Mouse (Mus musculus): ENCODE data around the gene Ing4.
"Not testable (repeated sequence)": the region's sequence is repeated elsewhere in the genome, so short reads cannot be mapped to it uniquely, and the experiment has no call there.

Gene Ing4

GRCm38 (mm10) chr6:125041047-125041446, 1.5 kb downstream of the Ing4 start:
- no peak for DNase-seq (ENCODE audit: low spot score in 2 of 2)

DNA sequence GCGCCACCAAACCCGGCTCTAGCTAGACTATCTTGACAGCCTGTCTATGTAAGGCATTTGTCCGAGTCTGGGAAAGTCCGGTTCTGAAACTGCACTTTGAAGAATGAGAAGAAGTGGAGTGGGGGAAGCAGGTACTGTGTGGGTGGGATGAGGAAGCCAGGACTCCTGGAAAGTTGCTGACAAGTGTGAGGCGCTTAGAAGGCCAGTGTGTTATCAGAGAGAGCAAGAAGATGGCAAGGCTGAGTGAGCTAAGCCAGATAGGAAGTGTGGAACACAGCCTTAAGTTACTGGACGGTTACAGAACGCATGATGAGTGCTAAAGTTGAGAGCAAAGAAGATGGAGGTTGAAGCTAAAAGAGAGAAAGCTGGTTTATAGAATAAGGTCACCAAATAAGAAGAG, 2.5 kb downstream of the Ing4 start:
- DNase-seq (ENCODE audit: low spot score in 2 of 2): no peak

GRCm38 (mm10) chr6:125046691-125047090, 7.1 kb downstream of the Ing4 start:
- DNase-seq (ENCODE audit: low spot score in 2 of 2): peak; percentile 82 to 87

DNA sequence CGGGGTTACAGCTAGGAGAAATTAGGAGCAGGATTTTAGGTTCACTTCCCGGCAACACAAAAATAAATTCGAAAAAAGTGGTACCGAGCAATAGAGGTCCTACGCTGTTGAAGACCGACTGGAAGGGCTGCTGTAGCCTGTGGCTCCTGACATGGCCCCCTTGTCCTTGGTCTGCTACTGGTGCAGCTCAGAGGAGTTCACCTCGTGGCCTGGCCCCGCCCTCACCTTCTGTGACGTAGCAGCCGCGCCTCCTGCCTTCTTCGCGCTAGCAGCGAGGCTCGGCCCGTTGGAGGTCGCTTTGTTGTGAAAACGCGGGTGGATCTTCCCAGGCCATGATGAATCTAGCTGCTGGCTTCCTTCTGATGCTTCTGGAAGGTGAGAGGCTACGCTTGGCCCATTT, 10.1 kb downstream of the Ing4 start, which contains the start of gene Acrbp:
Acrbp (plus strand) TSS at position 12 of the 400 bp plus-strand sequence.
- no peak for DNase-seq (ENCODE audit: low spot score in 2 of 2)

DNA sequence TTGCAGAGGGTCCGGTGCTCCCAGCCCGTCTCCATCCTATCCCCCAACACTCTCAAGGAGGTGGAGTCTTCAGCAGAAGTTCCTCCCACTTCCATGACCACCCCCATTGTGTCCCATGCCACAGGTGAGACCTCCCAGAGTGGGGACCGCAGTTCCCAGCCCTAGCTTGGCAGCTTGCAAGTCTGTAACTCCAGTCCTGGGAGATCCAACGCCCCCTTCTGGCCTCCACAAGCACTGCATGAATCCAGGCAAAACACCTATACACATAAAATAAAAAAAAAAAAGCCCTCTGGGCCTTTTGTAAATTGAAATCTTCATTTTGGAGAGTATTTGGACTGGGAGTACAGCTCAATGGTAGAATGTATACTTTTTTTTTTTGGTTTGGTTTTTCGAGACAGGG, 11.7 kb downstream of the Ing4 start:
- no peak for DNase-seq (ENCODE audit: low spot score in 2 of 2)

DNA sequence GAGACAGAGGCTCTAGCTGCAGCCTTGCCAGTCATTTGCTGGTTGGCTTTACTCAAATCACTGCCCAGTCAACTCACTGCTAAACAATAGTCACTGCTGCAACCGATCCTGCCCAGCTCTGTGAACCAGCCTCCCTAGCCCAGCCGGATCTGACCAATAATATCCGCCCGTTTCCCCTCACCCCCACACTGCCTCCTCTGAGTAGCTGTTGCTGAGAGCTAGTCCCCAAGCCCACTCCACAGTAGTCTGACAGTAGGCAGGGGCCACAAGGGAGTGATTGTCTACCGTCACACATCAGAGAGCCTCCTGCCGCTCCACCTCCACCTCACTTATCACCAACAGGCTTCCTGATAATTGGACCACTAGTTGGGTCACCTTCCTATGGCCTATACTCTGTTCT, 21.9 kb downstream of the Ing4 start:
- no peak for DNase-seq (ENCODE audit: low spot score in 2 of 2)

DNA sequence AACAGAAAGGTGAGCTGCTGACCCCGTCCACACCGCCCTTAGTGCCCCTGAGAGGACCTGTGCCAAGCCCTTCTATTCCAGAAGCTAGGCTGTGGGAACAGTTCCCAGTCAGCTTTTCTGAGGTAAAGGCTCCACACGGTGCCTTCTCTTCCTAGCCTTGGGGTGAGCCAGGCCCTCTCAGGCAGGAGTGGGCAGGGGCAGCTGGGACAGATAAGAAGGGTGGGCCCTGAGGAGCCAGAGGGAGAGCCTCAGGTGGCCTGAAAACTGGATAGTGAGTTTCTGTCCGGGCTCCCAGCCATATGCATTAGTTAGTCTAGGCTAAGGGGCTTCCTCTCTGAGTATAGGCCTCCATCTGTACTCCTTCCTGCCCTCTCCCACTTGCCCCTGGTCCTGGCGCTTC, 23.0 kb downstream of the Ing4 start:
- DNase-seq (ENCODE audit: low spot score in 2 of 2): no peak

- DNase-seq (ENCODE audit: low spot score in 2 of 2): no peak
These were observed 24.3 kb downstream of the Ing4 start for GRCm38 (mm10) chr6:125063906-125064305.

GRCm38 (mm10) chr6:125065223-125065622, 25.7 kb downstream of the Ing4 start:
- not testable (repeated sequence) for DNase-seq (ENCODE audit: low spot score in 2 of 2)

DNA sequence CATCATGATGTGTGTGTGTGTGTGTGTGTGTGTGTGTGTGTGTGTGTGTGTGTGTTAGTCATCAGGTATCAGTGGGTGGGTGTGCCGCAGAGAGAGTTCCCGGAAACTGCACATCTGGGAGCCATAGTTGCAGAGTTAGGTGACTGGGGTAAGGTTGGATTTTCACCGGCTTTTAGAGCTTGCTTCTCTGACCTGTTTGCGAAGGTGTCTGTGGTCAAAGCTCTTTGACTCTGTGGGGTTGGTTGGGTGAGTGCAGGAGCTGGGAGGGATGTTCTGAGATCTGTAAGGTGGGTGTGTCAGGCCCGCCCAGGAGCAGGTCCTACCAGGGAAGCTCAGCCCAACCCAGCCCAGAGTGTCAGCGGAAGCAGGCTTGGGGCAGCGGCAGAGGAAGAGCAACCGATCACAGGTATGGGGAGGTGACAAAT, 28.0 kb downstream of the Ing4 start, which contains the start of gene Lpar5:
Lpar5 (plus strand) TSS at position 350 of the 425 bp plus-strand sequence.
- DNase-seq (ENCODE audit: low spot score in 2 of 2): no peak

DNA sequence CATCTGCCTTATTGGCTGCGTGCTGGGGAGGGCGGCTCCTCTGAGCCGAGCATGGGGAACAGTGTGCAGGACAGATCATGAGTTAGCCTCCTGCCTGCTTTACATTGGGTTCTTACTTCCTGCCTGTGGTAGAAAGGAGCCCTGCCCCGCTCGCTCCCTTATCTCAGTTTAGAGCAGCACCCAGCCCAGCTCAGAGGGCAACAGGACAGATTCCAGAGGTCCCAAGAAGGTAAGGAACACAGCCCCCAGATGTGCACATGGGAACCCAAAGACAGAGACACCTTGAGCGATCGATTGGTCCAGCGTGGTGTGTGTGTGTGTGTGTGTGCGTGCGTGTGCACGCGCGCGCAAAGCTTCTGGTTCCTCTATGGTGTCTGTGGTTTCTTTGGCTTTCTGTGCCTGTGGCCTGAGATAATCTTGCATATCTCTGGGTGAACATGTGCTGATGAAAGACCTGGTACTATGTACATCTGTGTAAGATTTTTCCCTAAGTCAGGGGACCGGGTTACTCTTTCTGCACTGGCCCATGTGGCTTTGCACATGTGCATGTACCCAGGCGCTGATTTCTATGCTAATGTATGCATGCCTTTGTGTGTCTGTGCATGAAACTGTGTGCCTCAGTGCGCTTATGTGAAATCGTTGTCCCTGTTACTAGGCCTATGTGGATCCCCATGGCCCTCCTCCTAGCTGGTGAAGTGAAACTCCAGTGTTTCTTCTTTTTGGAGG, 31.8 kb downstream of the Ing4 start:
- no peak for DNase-seq (ENCODE audit: low spot score in 2 of 2)

DNA sequence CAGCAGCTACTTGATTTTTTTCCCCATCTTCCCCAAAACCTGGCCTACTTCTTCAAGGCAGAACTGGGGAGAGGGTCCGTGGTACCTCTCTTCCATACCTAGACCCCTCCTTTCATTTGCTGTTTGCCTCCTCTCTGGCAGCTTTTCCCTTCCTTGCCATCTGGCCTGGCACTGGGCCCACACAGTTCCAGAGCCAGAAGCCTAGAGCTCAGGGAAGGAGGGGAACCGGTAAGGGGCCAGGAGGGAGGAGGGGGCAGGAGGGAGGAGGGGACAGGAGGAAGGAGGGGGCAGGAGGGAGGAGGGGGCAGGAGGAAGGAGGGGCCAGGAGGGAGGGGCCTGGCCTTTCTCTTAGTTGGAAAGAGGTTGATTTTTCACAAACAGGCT, 32.3 kb downstream of the Ing4 start:
- DNase-seq (ENCODE audit: low spot score in 2 of 2): peak; percentile 57 to 94

- DNase-seq (ENCODE audit: low spot score in 2 of 2): no peak
These were observed 34.3 kb downstream of the Ing4 start for GRCm38 (mm10) chr6:125073825-125074224.

DNA sequence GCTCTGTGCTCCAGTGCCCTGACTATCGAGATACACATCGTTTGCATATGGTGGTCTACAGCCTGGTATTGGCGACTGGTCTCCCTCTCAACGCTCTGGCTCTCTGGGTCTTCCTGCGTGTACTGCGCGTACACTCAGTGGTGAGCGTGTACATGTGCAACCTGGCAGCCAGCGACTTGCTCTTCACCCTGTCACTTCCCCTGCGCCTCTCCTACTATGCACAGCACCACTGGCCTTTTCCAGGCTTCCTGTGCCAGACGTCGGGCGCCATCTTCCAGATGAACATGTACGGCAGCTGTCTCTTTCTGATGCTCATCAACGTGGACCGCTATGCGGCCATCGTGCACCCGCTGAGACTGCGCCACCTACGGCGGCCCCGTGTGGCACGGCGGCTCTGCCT, 41.8 kb downstream of the Ing4 start:
- no peak for DNase-seq (ENCODE audit: low spot score in 2 of 2)

DNA sequence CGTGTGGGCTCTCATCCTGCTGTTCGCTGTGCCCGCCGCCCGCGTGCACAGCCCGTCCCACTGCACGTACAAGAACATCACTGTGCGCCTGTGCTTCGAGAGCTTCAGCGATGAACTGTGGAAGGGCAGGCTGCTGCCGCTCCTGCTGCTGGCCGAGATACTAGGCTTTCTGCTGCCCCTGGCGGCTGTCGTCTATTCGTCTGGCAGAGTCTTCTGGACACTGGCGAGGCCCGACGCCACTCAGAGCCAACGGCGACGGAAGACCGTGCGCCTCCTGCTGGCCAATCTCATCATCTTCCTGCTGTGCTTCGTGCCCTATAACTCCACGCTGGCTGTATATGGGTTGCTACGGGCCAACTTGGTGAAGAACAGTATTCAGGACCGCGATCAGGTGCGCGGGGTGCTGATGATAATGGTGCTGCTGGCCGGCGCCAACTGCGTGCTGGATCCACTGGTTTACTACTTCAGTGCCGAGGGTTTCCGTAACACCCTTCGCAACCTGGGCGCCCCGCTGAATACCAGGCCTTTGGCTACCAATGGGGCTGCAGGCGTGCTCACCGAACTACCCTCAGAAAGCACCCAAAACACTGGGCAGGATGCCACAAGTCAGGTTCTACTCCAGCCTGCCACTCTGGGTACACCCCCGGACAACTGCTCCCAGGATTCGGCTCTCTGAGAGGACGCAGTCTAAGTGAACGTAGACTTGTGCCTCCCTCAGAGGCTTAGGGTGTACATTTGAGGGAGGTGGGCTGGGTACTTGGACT, 42.4 kb downstream of the Ing4 start:
- DNase-seq (ENCODE audit: low spot score in 2 of 2): peak; percentile 86 to 95

GRCm38 (mm10) chr6:125082801-125083386, 43.3 kb downstream of the Ing4 start:
- DNase-seq (ENCODE audit: low spot score in 2 of 2): no peak

DNA sequence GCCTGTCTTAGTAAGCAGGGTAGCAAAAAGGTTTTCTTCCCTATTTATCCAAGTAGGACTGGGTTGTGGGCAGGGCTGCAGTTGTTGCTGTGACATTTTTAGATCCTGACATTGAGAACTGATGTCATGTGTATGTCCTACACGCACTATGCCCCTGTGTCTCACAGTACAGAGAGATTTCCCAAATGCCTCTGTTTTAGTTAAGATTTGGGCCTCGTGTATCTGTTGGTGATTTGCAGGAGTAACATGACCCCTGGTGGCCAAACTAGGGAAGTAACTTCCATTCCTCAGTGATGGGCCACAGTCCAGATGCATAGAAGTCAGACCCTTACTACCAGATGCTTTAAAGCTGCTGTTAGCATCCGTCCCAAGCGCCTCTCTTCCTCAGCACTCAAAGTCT, 44.9 kb downstream of the Ing4 start:
- peak in 1 of 2 experiments; percentile 66 for DNase-seq (ENCODE audit: low spot score in 2 of 2)

- no peak for DNase-seq (ENCODE audit: low spot score in 2 of 2)
These were observed 48.4 kb downstream of the Ing4 start for GRCm38 (mm10) chr6:125087937-125088336.

DNA sequence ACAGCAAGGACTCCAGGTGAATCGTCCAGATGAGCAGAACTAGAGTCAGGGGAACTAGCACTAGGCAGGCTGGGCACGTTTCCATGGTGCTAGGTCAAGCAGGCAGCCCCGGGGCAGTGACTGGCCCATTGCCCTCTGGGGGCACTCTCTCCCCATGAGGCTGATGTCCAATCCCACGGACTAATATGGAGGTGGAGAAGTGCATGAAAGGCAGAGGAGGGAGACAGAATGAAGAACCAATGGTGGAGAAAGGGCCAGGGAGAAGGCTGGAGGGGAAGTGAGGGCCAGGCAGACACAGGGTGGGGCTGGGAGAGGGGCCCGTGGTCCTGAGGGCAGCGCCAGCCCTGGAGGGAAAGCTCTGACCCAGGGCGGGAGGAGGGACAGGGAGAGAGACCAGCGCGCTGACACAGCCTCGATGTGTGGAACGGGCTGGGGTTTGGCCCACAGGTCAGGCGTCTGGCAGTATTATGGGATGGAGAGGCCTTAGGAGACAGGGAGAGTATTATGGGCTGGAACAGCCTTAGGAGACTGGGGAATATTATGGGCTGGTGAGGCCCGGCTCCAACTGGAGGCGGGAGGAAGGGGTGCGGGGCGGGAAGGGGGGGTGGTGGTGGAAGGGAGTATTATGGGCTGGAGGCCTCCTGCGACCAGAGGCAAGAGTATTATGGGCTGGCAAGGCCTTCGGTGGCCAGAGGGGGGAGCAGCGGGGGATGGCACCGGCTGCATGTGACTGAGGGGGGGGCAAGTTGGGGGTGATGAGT, 49.2 kb downstream of the Ing4 start:
- DNase-seq (ENCODE audit: low spot score in 2 of 2): peak; percentile 67 to 81

DNA sequence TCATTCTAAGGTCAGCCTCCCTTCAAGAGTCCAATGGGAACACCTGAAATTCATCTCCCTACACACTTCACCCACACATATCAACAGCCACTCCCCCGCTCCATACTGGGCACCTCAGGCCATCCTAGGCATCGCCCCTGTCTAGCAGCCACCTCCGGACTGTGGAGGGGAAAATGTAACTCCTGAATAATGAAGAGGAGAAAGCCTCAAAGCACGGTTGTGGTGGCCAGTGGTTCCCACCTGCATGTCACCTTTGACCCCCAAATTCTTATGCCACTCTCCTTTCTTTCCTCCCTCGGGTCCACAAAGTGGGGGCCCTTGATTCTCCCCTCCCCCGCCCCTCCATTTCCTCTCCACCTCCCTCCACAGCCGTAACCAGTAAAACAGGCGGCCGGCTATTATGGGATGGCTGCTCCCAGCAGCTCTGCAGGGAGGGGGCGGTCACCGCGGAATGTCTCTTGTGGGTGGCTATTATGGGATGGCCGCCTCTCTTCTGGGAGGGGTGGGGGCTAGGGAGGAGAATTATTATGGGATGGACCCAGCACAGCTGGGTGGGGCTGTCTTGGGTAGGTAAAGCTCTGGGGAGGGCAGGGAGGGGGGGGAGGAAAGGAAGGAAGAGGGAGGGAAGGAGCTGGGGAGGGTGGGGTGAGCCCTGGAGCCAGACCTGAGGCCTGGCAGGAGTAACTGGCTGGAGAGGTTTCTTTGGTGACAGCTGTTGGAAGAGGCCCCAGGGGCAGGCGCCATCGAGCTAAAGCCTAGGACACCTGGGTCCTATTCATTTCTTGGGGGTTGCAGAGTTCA, 50.2 kb downstream of the Ing4 start:
- DNase-seq (ENCODE audit: low spot score in 2 of 2): peak; percentile 47 to 70
